Mouse (Mus musculus) pancreas, adult 10 weeks (tissue): Measurements from ENCODE around the gene Pnrc1. TPM values are rescaled to one million over a fixed set of nuclear protein-coding genes. Genes with fewer than 3 reads are reported as not detected.

ENCODE experiments used
- polyA plus RNA-seq: library from polyadenylated mRNA; stranded (reverse); fragments of 350-450 nt; fragmentation: Illumina TruSeq; extraction: RNeasy Lipid Tissue Mini Kit (QIAGEN cat#74804); gene quantifications from one replicate; pipeline ENCODE4 v1.2.3, GENCODE M21; 2015; ENCODE audit warnings: low read depth, low replicate concordance; ENCODE audit not compliant: insufficient read depth

Gene Pnrc1
- polyA plus RNA-seq: 29.4 TPM

GRCm38 (mm10) chr4:33290002-33290401, at the start of gene Pnrc1:
TSS of gene Pnrc1 (minus strand) at chr4:33290163.

GRCm38 (mm10) chr4:33309764-33310757, 20.1 kb upstream of the Pnrc1 start, which contains the start of gene Rngtt:
TSS of gene Rngtt (plus strand) at chr4:33310311.

DNA sequence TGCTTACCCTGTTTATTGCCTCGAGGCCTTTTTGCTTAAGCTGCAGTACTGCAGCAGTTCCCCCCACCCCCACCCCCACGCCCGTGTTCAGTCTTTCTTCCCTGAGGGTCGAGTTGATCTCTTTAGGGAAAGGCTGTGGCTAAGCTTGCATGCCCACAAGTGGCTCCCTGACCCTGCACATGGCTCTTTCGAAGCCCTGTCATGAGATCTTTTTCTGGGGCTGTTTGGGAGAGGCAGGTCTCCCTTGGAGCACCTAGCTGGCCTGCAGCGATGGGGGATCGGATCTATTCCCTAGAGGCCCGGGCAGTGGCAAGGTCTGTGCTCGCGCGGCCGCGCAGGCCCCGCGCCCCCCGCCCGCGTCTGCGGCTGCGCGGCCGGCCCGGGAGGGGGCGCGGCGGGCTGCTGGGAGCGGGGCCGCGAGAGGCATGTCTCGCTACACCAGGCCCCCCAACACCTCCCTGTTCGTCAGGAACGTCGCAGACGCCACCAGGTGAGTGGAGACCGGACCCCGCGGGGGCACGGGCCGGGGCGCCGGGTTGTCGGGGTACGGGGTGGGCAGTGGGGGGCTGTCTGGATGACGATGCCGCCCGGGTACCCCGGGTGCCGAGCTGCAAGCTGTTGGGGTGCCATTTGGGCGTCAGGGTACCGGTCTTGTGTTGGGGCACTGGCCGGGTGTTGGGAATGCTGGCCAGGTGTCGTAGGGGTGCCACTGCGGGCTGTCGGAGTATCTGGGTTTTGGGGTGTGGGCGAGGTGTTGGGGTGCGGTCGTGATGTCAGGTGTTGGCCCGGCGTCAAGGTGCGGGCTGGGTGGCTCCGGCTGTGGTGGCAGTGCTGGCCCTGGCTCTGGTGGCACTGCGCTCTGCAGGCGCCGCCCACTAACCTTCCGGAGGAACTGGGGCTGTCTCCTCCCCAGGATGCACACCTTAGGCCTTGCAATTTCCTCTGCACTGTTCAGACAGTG, 80.8 kb downstream of the Pnrc1 start, which contains the start of gene Srsf12:
TSS of gene Srsf12 (plus strand) at position 111 of the 961 bp plus-strand sequence.

Other genes starting within 250 kb of the Pnrc1 start
- 1.2 TPM for gene Gabrr2, start 227.2 kb downstream of the Pnrc1 start, polyA plus RNA-seq
- gene Gabrr1, start 157.6 kb downstream of the Pnrc1 start, polyA plus RNA-seq: not detected
- 0.98 TPM for gene Pm20d2, start 100.4 kb downstream of the Pnrc1 start, polyA plus RNA-seq
- not detected for gene Srsf12, start 81.2 kb downstream of the Pnrc1 start, polyA plus RNA-seq
- 2.2 TPM for gene Rngtt, start 20.1 kb upstream of the Pnrc1 start, polyA plus RNA-seq